Mouse (Mus musculus) central nervous system, embryonic 18 days (tissue): ENCODE data around the gene Zfp454. TPM values are rescaled to one million over a fixed set of nuclear protein-coding genes. Genes with fewer than 3 reads are reported as not detected.

Source experiments
- polyA plus RNA-seq: library from polyadenylated mRNA; depleted of rRNA; stranded (reverse); fragments of >200 nt; gene quantifications from 2 replicates; pipeline ENCODE4 v1.2.3, GENCODE M21; 2012; rRNA removed

The Zfp454 gene
- polyA plus RNA-seq = 8.7 and 9.3 TPM in 2 replicates

DNA sequence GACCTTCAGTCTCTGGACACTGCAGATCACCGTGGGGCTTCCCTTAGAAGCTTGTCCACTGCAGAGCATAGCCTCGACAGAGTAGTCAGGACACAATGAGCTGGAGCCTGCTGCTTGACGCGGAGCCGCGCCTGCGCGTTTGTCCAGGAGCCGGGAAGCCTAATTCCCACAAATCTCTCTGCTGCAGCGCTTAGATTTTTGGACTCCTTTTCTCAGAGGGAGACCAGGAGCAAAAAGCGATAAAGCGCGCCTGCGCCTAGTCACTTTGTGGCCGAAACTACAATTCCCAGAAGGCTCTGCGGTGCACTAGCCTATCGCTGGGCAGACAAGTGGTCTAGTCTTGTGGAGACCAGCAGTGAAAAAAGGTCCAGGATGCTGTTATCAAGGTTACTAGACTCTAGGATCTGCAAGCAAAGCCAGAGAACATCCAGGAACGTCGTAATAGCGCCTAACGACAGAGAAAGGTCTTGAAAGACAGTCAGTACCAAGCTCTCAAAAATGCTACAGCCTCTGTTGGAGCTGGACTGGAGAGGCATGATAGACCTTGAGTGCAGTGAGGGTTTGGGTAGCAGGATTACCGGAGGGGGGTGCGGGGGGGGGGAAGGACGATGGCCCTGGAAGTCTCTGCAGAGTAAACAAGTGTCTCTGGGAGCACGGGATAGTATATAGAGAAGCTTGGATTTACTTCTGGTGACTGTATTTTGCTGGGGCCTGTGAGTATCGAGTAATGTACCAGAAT, at the start of gene Zfp454:
Zfp454 (minus strand) TSS at position 262 of the 739 bp plus-strand sequence.

DNA sequence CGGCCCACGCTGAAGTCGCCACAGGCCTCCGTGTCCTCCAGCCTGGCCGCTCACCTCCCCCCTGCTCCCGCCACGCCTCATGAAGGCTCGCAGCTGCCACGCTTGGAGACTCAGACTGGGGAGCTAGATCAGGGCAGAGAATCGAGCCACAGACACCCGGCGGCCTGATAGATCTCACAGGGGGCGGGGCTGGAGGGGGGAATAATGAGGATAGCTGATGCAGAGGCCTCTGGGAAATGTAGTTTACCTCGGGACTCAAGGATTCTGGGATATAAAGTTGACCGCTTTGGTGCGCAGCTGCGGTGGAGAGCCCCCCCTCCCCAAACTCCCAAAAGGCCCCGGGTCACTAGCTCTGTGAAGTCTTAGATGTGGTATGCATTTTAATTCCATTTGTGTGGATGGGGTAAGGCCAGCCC, 44.0 kb upstream of the Zfp454 start, which contains the start of gene Zfp354b:
Zfp354b (minus strand) TSS at position 183 of the 416 bp plus-strand sequence.

GRCm38 (mm10) chr11:50915671-50916320, 28.3 kb upstream of the Zfp454 start, which contains the start of gene Zfp2:
Gene Zfp2 (minus strand): TSS chr11:50916165.

GRCm38 (mm10) chr11:50850177-50850735, 37.2 kb downstream of the Zfp454 start, which contains the start of gene Grm6:
Gene Grm6 (plus strand): TSS chr11:50850685.

GRCm38 (mm10) chr11:50841023-50841735, 46.3 kb downstream of the Zfp454 start, which contains the start of gene Zfp879:
Gene Zfp879 (minus strand): TSS chr11:50841552.

DNA sequence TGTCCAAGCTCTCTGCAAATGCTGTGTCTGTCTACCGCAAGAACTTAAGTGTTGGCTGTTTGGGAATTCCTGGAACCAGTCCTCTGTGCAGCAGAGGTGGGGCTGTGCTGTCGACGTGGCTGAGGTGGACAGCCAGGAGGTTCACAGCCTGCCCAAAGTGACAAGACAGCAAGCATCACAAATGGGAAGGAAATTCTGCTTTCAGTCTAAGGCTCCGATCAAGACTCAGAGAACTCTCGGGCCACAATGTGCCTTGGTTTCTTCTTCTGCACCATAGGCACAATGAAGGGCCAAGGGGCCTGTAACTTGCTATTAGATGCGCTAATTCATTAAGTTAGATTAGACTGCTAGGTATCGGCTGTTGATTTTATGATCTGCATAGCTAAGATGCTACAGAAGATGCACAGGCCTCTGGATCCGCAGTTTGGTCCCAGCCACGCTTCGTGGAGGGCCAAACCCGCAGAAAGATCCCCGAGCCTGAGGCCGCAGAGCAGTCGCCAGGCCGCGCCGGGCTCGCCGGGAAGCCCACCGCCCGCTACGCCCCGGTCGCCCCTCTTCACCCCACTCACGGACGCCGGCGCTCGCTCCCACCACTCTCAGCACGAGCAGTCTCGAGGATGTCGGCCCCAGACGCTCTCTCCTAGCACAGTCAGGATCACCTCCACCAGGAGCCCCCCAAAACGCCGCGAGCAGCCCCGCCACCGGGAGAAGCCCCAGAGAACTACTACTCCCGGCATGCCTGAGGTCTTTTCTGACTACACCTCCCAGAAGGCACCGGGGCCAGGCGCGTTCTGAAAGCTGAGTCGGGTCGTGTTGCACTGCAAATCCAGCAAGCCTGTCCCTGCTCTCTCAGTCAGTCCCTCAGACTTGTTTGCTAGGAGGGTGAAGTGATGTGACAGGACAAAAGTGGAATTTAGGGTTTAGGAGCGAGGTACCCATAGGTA, 60.2 kb downstream of the Zfp454 start, which contains the start of gene Zfp354c:
Zfp354c (minus strand) TSS at position 715 of the 944 bp plus-strand sequence.

Other genes starting within 250 kb of the Zfp454 start
- 35.9 and 38.0 TPM in 2 replicates for gene Zfp354c, start 59.9 kb downstream of the Zfp454 start, polyA plus RNA-seq
- gene Zfp879, start 46.1 kb downstream of the Zfp454 start, polyA plus RNA-seq = 2.6 and 2.7 TPM in 2 replicates
- gene Grm6, start 37.0 kb downstream of the Zfp454 start, polyA plus RNA-seq = 0.03 and 0.05 TPM in 2 replicates
- 25.9 and 26.2 TPM in 2 replicates for gene Zfp2, start 28.5 kb upstream of the Zfp454 start, polyA plus RNA-seq
- 3.4 and 3.8 TPM in 2 replicates for gene Zfp354b, start 44.0 kb upstream of the Zfp454 start, polyA plus RNA-seq
- not detected in 2 replicates for gene 4933414I15Rik, start 56.1 kb upstream of the Zfp454 start, polyA plus RNA-seq
- gene Prop1, start 66.1 kb upstream of the Zfp454 start, polyA plus RNA-seq = not detected in 2 replicates
- gene Olfr1378, start 78.9 kb upstream of the Zfp454 start, polyA plus RNA-seq = not detected in 2 replicates
- not detected in 2 replicates for gene Olfr1377, start 94.3 kb upstream of the Zfp454 start, polyA plus RNA-seq
- gene Olfr51, start 115.9 kb upstream of the Zfp454 start, polyA plus RNA-seq = not detected in 2 replicates
- gene Olfr54, start 126.6 kb upstream of the Zfp454 start, polyA plus RNA-seq = not detected in 2 replicates
- gene Olfr1375, start 160.5 kb upstream of the Zfp454 start, polyA plus RNA-seq = not detected in 2 replicates
- gene Zfp354a, start 171.6 kb upstream of the Zfp454 start, polyA plus RNA-seq = 12.3 and 16.9 TPM in 2 replicates